Mouse (Mus musculus) limb, embryonic 14.5 days (tissue): ENCODE data around the gene Fam83g. TPM values are rescaled to one million over a fixed set of nuclear protein-coding genes. Genes with fewer than 3 reads are reported as not detected.
"Not testable (repeated sequence)": the region's sequence is repeated elsewhere in the genome, so short reads cannot be mapped to it uniquely, and the experiment has no call there.

Source experiments
- ATAC-seq: fragments of 200-750 bp; cut with Nextera tagmentation; 2 replicates; pipeline ENCODE4 v1.8.0; 2017; ENCODE audit warnings: low read depth, moderate number of reproducible peaks, moderate TSS enrichment; ENCODE audit not compliant: low FRiP score
- DNase-seq: peaks from one replicate; pipeline ENCODE4 v3.0.0-alpha.2; 2015; ENCODE audit warnings: low spot score
- H3K27ac ChIP-seq: fragments of 300-500 bp; sonication (generic); replicated peaks from 2 replicates; pipeline ENCODE4 v1.5.1; 2014; ENCODE audit warnings: low read depth, mild to moderate bottlenecking, low read length, moderate library complexity, mixed read lengths
- H3K27me3 ChIP-seq: fragments of 300-500 bp; sonication (generic); 2 replicates; pipeline ENCODE4 v1.6.1; 2014; ENCODE audit warnings: low read length, mixed read lengths; ENCODE audit not compliant: control insufficient read depth, insufficient read depth
- H3K36me3 ChIP-seq: fragments of 300-500 bp; sonication (generic); 2 replicates; pipeline ENCODE4 v1.6.1; 2014; ENCODE audit warnings: mild to moderate bottlenecking, low read length, moderate library complexity, mixed read lengths; ENCODE audit not compliant: control insufficient read depth, insufficient read depth
- H3K4me1 ChIP-seq: fragments of 300-500 bp; sonication (generic); 2 replicates; pipeline ENCODE4 v1.6.1; 2014; ENCODE audit warnings: antibody characterized with exemption, low read length, mixed read lengths; ENCODE audit not compliant: control insufficient read depth, insufficient read depth
- H3K4me2 ChIP-seq: fragments of 300-500 bp; sonication (generic); replicated peaks from 2 replicates; pipeline ENCODE4 v1.6.1; 2014; ENCODE audit warnings: low read depth, mild to moderate bottlenecking, low read length, moderate library complexity; ENCODE audit not compliant: severe bottlenecking
- H3K4me3 ChIP-seq: fragments of 300-500 bp; sonication (generic); replicated peaks from 2 replicates; pipeline ENCODE4 v1.5.1; 2014; ENCODE audit warnings: low read length
- H3K9ac ChIP-seq: fragments of 300-500 bp; sonication (generic); 2 replicates; pipeline ENCODE4 v1.6.1; 2014; ENCODE audit warnings: mild to moderate bottlenecking, low read depth, low read length, moderate library complexity; ENCODE audit not compliant: severe bottlenecking
- H3K9me3 ChIP-seq: fragments of 300-500 bp; sonication (generic); 2 replicates; pipeline ENCODE4 v1.6.1; 2016; ENCODE audit warnings: low read length; ENCODE audit not compliant: control insufficient read depth
- POLR2A ChIP-seq: fragments of 200-500 bp; IDR thresholded peaks from 2 replicates; pipeline ENCODE4 v1.8.0; 2012; ENCODE audit warnings: inconsistent platforms, mild to moderate bottlenecking, moderate library complexity, borderline replicate concordance; ENCODE audit not compliant: insufficient read depth, insufficient read length; ENCODE audit errors: extremely low read depth
- WGBS: fragments of 180-500 bp; shearing (Covaris S2); extraction: QIAGEN DNeasy Blood & Tissue Kit; methylation state at CpG from one replicate; pipeline ENCODE4 v1.1.7; 2014; 5-methylcytosine and 5-hydroxymethylcytosine counted together
- polyA plus RNA-seq, 2 experiments: library from polyadenylated mRNA; depleted of rRNA in 1 of 2; stranded (reverse) in 1 of 2; unstranded in 1 of 2; fragments of >200 nt; fragmentation: Nextera tagmentation in 1 of 2; extraction: Ambion mirVana in 1 of 2; gene quantifications; 2 replicates each; pipeline versions ENCODE4 v1.2.1 to v1.2.3; 2012 to 2014

Fam83g gene
- 2.1 and 2.4 TPM in 2 replicates for polyA plus RNA-seq (2012; rRNA removed)
- 2.8 TPM in 2 replicates for polyA plus RNA-seq (2014; fragmentation: Nextera tagmentation; extraction: Ambion mirVana)

GRCm38 (mm10) chr11:61683907-61684731, at the start of gene Fam83g:
Gene Fam83g (plus strand): TSS chr11:61684091.
- H3K27ac ChIP-seq = no peak within 1 kb of the TSS

DNA sequence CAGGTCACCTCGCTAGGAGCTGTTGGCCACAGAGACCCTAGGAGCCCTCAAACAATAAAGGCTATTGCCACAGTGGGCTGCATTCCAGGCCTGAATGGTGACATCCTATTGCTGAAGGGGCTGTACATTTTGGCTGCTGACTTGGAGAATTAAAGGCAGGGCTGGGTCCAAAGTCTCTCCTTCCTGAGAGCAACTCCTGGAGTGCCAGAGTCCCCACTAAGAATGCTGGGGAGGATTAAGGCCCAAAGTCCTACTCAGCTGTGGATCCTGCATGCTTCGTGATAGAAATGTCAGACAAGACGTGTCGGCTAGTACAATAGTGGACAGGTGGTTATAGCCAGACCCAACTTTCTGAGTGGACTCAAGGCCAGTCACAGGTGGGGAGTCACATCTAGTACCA, 47.6 kb upstream of the Fam83g start:
- not testable (repeated sequence) for H3K4me3 ChIP-seq, H3K9me3 ChIP-seq, ATAC-seq, H3K4me2 ChIP-seq, DNase-seq, H3K36me3 ChIP-seq, H3K4me1 ChIP-seq, H3K27me3 ChIP-seq, H3K9ac ChIP-seq, H3K27ac ChIP-seq
- WGBS = 89% methylated on average over 3 of the region's 4 CpGs

More at GRCm38 (mm10) chr11:61683907-61684731, at the start of gene Fam83g:
- no peak for TF ChIP-seq POLR2A
- Histone ChIP-seq H3K4me3 (peak within 1 kb of the TSS; percentile 46), H3K9ac (peak within 1 kb of the TSS; percentile 38), H3K36me3 (no peaks in the 10 kb centered on the region), H3K27me3 (peaks cover 26% of the 10 kb centered on the region), H3K4me2 (peak within 1 kb of the TSS; percentile 73), H3K4me1 (peaks cover 7% of the 10 kb centered on the region; the same call in 1 of the 2 replicates), H3K9me3 (no peaks in the 10 kb centered on the region)
- 1% methylated on average over 58 of the region's 76 CpGs for WGBS
- ATAC-seq (peak; percentile 53; the same call in 1 of the 2 replicates), DNase-seq (no peak)

- DNase-seq (no peak), ATAC-seq (no peak)
- no peak for TF ChIP-seq POLR2A
- Histone ChIP-seq H3K36me3 (no peaks in the 10 kb centered on the region), H3K27me3 (no peaks in the 10 kb centered on the region), H3K9me3 (no peaks in the 10 kb centered on the region), H3K27ac (no peak overlapping the region), H3K4me3 (no peak overlapping the region), H3K9ac (no peak overlapping the region), H3K4me1 (no peaks in the 10 kb centered on the region), H3K4me2 (no peak overlapping the region)
- 58% methylated on average over 1 of the region's 1 CpGs for WGBS
Measured at GRCm38 (mm10) chr11:61637413-61637812, 46.5 kb upstream of the Fam83g start.

- H3K9ac ChIP-seq = no peak overlapping the region
- no peak overlapping the region for H3K4me3 ChIP-seq
- no peaks in the 10 kb centered on the region for H3K4me1 ChIP-seq
- no peak overlapping the region for H3K4me2 ChIP-seq
- DNase-seq (no peak), ATAC-seq (no peak)
- no peak for TF ChIP-seq POLR2A
- no peaks in the 10 kb centered on the region for H3K36me3 ChIP-seq
- H3K27ac ChIP-seq = no peak overlapping the region
- 90% methylated on average over 3 of the region's 3 CpGs for WGBS
- H3K27me3 ChIP-seq = no peaks in the 10 kb centered on the region
- no peaks in the 10 kb centered on the region for H3K9me3 ChIP-seq
Measured at GRCm38 (mm10) chr11:61637856-61638255, 46.0 kb upstream of the Fam83g start.

GRCm38 (mm10) chr11:61638764-61639536, 44.9 kb upstream of the Fam83g start:
- WGBS = 69% methylated on average over 12 of the region's 12 CpGs
- ATAC-seq = no peak
- no peak for TF ChIP-seq POLR2A
- no peaks in the 10 kb centered on the region for H3K36me3 ChIP-seq
- no peak overlapping the region for H3K27ac ChIP-seq
- H3K4me3 ChIP-seq = no peak overlapping the region
- no peak overlapping the region for H3K9ac ChIP-seq
- H3K4me1 ChIP-seq = 0 out of 2 replicates have a peak, but pooled peaks cover 5% of the 10 kb centered on the region
- H3K4me2 ChIP-seq = no peak overlapping the region
- no peak for DNase-seq
- H3K9me3 ChIP-seq = no peaks in the 10 kb centered on the region
- H3K27me3 ChIP-seq = no peaks in the 10 kb centered on the region
